Mouse (Mus musculus) kidney, embryonic 15.5 days (tissue): ENCODE results near the gene Capn15. TPM values are rescaled to one million over a fixed set of nuclear protein-coding genes. Genes with fewer than 3 reads are reported as not detected.

Experiments
- ATAC-seq: fragments of 200-750 bp; cut with Nextera tagmentation; replicated peaks from 2 replicates; pipeline ENCODE4 v1.8.0; 2017; ENCODE audit warnings: moderate TSS enrichment; ENCODE audit not compliant: low FRiP score
- H3K27ac ChIP-seq: fragments of 300-500 bp; sonication (generic); 2 replicates; pipeline ENCODE4 v1.5.1; 2015; ENCODE audit warnings: mild to moderate bottlenecking, inconsistent platforms
- H3K27me3 ChIP-seq: fragments of 300-500 bp; sonication (generic); 2 replicates; pipeline ENCODE4 v1.6.1; 2015; ENCODE audit warnings: inconsistent platforms
- H3K36me3 ChIP-seq: fragments of 300-500 bp; sonication (generic); 2 replicates; pipeline ENCODE4 v1.6.1; 2015; ENCODE audit warnings: inconsistent platforms
- H3K4me1 ChIP-seq: fragments of 300-500 bp; sonication (generic); 2 replicates; pipeline ENCODE4 v1.6.1; 2015; ENCODE audit warnings: inconsistent platforms
- H3K4me2 ChIP-seq: fragments of 300-500 bp; sonication (generic); 2 replicates; pipeline ENCODE4 v1.6.1; 2015; ENCODE audit warnings: moderate library complexity, mild to moderate bottlenecking, inconsistent platforms
- H3K4me3 ChIP-seq: fragments of 300-500 bp; sonication (generic); replicated peaks from 2 replicates; pipeline ENCODE4 v1.5.1; 2015; ENCODE audit warnings: mild to moderate bottlenecking, inconsistent platforms
- H3K9ac ChIP-seq: fragments of 300-500 bp; sonication (generic); 2 replicates; pipeline ENCODE4 v1.6.1; 2015; ENCODE audit warnings: mild to moderate bottlenecking, inconsistent platforms
- H3K9me3 ChIP-seq: fragments of 300-500 bp; sonication (generic); replicated peaks from 2 replicates; pipeline ENCODE4 v1.6.1; 2016; ENCODE audit warnings: inconsistent platforms
- WGBS: fragments of 180-500 bp; shearing (Covaris S2); methylation state at CpG from one replicate; pipeline ENCODE4 v1.1.7; 2015; ENCODE audit warnings: mixed read lengths; 5-methylcytosine and 5-hydroxymethylcytosine counted together
- polyA plus RNA-seq: library from polyadenylated mRNA; unstranded; fragments of >200 nt; fragmentation: Nextera tagmentation; extraction: Ambion mirVana; gene quantifications from 2 replicates; pipeline ENCODE4 v1.2.1, GENCODE M21; 2015

Gene Capn15
- polyA plus RNA-seq, 1 experiment from 2014 or later, result 31.6 TPM

DNA sequence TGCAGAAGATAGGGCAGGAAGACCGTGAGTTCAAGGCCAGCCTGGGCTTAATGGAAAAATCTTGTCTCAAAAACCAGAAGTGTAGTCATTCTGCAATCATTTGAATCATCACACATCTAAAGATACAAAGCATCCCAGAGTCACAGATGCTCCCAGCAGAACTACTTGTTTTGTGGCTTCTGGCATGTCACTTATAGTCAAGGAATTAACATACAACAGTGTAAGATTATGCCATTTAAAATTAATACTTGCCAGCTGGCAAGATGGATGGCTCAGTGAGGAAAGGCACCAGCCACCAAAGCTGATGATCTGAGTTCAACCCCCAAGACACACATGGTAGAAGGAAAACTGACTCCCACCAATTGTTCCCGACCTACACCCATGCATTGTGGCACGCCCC lies 31.4 kb upstream of the Capn15 start:
- ATAC-seq, result no peak
- no peak overlapping the region for H3K27ac ChIP-seq
- WGBS, result 73% methylated on average over 3 of the region's 3 CpGs

DNA sequence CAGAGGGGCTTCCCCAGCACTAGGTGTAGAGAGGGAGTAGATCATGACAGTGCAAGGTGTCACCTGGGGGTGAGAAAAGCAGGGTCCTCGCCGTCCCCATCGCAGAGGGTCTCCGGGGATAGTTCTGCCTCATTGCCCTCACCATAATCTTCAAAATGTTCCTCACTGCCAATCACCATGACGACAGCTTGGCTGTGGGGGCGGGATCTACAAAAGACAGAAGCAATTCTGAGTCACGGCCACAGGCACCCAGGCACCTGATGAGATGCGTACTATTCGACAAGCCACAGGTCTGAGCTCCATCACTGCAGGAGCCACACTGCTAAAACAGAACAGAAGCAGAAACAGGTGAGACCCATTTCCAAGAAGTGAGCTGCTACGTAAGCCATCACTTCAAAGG lies 28.1 kb upstream of the Capn15 start:
- no peak overlapping the region for H3K4me3 ChIP-seq
- peaks cover 51% of the 10 kb centered on the region for H3K36me3 ChIP-seq
- no peaks in the 10 kb centered on the region for H3K9me3 ChIP-seq
- 87% methylated on average over 10 of the region's 10 CpGs for WGBS
- H3K4me1 ChIP-seq, result peaks cover 8% of the 10 kb centered on the region
- no peak overlapping the region for H3K9ac ChIP-seq
- H3K27me3 ChIP-seq, result no peaks in the 10 kb centered on the region
- ATAC-seq, result no peak
- H3K4me2 ChIP-seq, result no peak overlapping the region
- H3K27ac ChIP-seq, result no peak overlapping the region

More for the DNA sequence above, 31.4 kb upstream of the Capn15 start:
- Histone ChIP-seq H3K27me3 (no peaks in the 10 kb centered on the region), H3K4me2 (no peak overlapping the region), H3K9me3 (no peaks in the 10 kb centered on the region), H3K9ac (no peak overlapping the region), H3K4me3 (no peak overlapping the region), H3K36me3 (peaks cover 36% of the 10 kb centered on the region), H3K4me1 (peaks cover 6% of the 10 kb centered on the region)

DNA sequence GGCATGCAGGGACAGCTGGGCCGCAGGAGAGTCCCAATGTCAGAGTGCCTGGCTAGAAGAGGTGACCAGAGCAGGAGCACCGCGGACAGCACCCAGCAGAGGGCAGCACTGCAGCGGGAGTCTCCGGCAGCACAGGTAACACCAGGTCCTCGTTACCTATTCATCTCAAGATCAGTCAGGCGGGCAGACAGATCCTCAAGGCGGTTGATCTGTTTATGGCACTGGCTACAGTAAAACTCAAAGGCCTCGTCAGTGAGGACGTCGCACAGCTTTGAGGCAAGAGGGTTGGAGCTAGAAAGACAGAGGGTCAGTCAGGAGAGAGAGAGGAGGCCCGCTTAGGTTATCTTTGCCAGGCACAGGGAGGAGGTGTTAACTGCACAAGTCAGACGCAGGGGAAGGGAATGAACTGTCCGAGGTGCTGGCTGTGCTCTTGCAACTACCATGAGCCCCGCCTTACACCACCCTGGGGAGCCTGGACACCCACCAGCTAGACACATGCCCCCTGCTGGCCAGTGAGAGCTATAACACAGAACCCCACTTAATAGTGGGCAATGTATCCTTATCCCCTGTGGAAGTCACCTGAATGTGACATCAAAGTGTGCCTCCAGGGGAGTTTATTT lies 26.4 kb upstream of the Capn15 start:
- Histone ChIP-seq H3K9me3 (no peaks in the 10 kb centered on the region), H3K9ac (no peak overlapping the region), H3K27ac (peak overlapping the region; percentile 71), H3K4me2 (peak overlapping the region; percentile 42), H3K4me3 (no peak overlapping the region), H3K27me3 (no peaks in the 10 kb centered on the region), H3K4me1 (peaks cover 8% of the 10 kb centered on the region), H3K36me3 (peaks cover 59% of the 10 kb centered on the region)
- ATAC-seq, result peak; percentile 87
- WGBS, result 7% methylated on average over 15 of the region's 15 CpGs

DNA sequence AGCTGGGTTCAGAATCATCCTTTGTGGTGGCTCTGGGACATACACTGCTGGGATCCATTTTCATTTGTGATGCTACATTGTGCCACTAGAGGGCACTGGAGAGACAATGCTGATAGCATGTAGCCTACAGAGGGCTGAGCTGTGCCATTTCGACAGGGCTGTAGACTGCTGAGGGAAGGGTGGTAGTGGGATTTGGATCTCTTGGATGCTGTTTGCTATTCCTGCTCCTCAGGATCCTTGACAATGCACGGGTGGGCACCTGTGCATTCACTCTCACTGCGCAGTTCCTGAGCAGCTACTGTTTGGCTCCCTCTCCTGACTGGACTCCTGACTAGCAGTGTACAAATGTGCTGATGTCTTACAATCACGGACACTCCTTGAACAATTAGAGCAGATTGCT lies 23.9 kb upstream of the Capn15 start:
- peak; percentile 66; the same call in 1 of the 2 replicates for ATAC-seq
- peaks cover 56% of the 10 kb centered on the region for H3K36me3 ChIP-seq
- 28% methylated on average over 4 of the region's 4 CpGs for WGBS
- H3K4me3 ChIP-seq, result no peak overlapping the region
- no peak overlapping the region for H3K4me2 ChIP-seq
- no peak overlapping the region for H3K27ac ChIP-seq
- H3K9ac ChIP-seq, result no peak overlapping the region
- H3K9me3 ChIP-seq, result no peaks in the 10 kb centered on the region
- no peaks in the 10 kb centered on the region for H3K27me3 ChIP-seq
- peaks cover 12% of the 10 kb centered on the region for H3K4me1 ChIP-seq

DNA sequence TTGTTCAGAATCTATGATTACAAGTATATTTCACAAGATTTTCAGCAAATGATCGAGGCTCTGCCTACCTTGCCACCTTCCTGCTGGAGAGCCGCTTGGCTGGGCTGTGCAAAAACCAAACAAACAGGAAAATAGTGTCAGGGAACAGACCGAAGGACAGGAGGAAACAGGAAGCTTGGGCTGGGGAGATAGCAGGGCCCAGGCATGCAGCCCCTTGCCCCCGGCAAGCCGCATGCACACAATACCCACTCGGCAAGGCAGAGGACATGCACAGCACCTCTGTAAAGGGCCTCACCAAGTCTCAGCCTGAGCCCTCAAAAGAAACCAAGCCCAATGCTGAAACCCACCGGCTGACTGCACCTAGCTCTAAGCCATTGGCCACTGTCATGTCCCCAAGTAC lies 23.2 kb upstream of the Capn15 start:
- Histone ChIP-seq H3K4me2 (no peak overlapping the region), H3K27ac (peak overlapping the region; percentile 56; the same call in 1 of the 2 replicates), H3K9ac (no peak overlapping the region), H3K4me3 (no peak overlapping the region), H3K36me3 (peaks cover 56% of the 10 kb centered on the region), H3K9me3 (no peaks in the 10 kb centered on the region), H3K4me1 (peaks cover 12% of the 10 kb centered on the region), H3K27me3 (no peaks in the 10 kb centered on the region)
- ATAC-seq, result no peak
- WGBS, result 86% methylated on average over 7 of the region's 7 CpGs

DNA sequence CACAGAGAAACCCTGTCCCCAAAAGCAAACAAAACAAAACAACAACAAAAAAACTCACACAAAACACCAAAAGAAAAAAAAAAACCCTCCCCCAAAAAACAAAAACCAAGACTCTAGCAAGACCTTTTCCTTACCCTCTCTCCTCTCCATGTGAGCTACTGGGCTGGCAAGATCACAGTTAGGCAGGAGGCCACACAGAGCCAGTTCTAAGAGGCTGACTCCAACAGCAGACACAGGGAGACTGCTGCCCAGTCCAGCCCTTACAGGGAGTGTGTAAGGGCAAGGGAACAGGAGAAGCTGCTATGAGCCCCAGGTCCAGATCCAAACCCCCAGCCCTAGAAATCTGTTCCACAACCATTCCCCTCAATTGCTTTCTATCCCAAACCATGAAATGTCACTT lies 22.7 kb upstream of the Capn15 start:
- H3K9ac ChIP-seq, result no peak overlapping the region
- peak overlapping the region; percentile 56; the same call in 1 of the 2 replicates for H3K27ac ChIP-seq

DNA sequence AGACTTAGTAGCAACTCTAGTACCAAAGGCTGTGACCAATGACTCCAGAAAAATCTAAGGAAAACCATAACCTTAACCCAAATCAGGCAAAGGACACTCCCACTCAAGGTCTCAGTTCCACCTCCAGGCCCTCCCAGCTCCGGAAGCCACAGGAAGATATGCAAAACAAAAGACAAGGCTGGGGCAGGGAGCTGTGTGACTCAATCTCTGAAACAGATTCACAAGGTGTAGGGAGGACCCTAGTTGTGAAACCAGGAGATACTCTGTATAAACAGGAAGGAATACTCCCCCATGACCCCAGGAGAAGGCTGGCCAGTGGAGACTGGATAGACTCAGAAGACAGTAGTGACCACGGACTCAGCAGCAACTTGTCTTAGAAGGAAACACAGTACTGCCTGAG lies 22.1 kb upstream of the Capn15 start:
- Histone ChIP-seq H3K4me2 (no peak overlapping the region), H3K9ac (no peak overlapping the region), H3K27ac (peak overlapping the region; percentile 56; the same call in 1 of the 2 replicates), H3K27me3 (no peaks in the 10 kb centered on the region), H3K4me3 (no peak overlapping the region), H3K4me1 (peaks cover 12% of the 10 kb centered on the region), H3K36me3 (peaks cover 57% of the 10 kb centered on the region), H3K9me3 (no peaks in the 10 kb centered on the region)
- 45% methylated on average over 2 of the region's 2 CpGs for WGBS
- ATAC-seq, result no peak

More for the DNA sequence above, 22.7 kb upstream of the Capn15 start:
- no peak for ATAC-seq
- Histone ChIP-seq H3K4me3 (no peak overlapping the region), H3K27me3 (no peaks in the 10 kb centered on the region), H3K9me3 (no peaks in the 10 kb centered on the region), H3K4me2 (no peak overlapping the region), H3K36me3 (peaks cover 56% of the 10 kb centered on the region), H3K4me1 (peaks cover 12% of the 10 kb centered on the region)

DNA sequence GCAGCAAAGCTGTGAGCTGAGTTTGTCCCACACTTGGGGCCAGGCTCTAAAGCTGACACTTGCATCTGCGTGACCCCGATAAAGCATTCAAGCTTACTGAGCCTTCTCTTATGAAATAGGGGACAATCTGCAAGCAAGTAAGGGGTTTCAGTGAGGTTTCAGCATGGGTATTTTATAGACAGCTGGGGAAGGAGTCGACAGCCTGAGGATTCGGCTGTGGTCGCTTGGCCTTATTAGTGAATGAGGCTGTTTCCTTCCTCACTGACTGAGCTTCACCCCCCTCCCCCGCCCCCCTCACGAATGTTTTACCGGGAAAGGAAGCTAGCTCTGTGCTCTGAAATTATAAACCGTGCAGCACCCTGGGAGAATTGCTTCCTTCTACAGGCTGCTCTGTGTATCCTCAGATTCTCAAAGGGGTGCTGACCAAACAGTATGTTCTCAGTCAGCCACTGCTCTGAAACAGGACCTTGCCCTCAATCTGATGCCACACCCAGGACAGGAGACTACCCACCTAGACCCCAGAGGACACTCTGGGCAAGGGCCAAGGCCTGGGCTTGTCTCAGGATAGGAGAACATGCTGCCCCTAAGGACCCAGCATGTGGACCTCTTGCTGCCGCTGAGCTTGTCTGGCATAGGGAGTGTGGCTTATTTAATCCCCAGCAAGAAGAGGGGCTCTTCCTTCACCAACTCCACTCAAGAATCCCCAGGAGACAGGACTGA lies 20.3 kb upstream of the Capn15 start:
- WGBS, result 66% methylated on average over 10 of the region's 10 CpGs
- ATAC-seq, result no peak
- Histone ChIP-seq H3K4me3 (no peak overlapping the region), H3K4me1 (peaks cover 3% of the 10 kb centered on the region; the same call in 1 of the 2 replicates), H3K27me3 (no peaks in the 10 kb centered on the region), H3K9ac (no peak overlapping the region), H3K4me2 (no peak overlapping the region), H3K27ac (peak overlapping the region; percentile 28; the same call in 1 of the 2 replicates), H3K9me3 (no peaks in the 10 kb centered on the region), H3K36me3 (peaks cover 57% of the 10 kb centered on the region)

DNA sequence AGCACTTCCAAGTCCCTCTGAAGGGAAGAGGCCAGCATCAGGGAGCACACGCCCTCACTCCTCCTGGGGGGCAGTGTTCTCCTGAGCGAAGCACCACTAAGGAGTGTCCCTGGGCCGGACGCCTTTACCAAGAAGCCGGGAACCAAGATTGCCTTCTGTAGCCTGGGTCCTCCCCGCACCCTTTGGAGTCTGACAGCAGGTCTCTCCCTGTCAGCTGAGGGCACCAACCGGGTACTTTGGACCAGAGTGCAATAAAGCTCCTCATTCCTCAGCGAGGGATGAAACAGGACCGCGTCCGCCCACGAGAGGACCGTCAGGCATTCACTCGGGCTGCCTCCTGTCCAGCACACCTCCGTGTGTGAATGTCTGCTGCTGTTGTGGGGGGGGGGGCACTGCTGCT lies 19.1 kb upstream of the Capn15 start:
- WGBS, result 89% methylated on average over 15 of the region's 15 CpGs
- Histone ChIP-seq H3K4me2 (no peak overlapping the region), H3K4me1 (peaks cover 3% of the 10 kb centered on the region; the same call in 1 of the 2 replicates), H3K9me3 (no peaks in the 10 kb centered on the region), H3K36me3 (peaks cover 51% of the 10 kb centered on the region), H3K27me3 (no peaks in the 10 kb centered on the region), H3K4me3 (no peak overlapping the region), H3K9ac (no peak overlapping the region), H3K27ac (no peak overlapping the region)
- no peak for ATAC-seq

DNA sequence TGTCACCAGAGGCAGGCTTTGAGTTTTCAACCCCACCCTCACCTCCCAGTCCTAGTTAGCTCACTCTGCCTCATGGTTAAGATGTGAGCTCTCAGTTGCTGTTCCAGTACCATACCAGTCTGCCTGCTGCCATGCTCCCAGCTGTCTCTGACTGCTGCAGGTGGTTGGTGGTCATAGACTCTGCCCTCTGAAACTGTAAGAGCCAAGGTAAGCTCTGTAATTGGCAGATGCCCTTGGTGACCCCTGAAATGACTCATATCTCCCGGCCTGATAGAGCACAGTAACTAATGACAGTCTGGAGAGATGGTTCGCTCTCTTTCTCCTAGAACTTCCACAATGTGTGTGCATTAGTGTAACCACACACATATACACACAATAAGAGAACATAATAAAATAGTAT lies 18.3 kb upstream of the Capn15 start:
- peaks cover 3% of the 10 kb centered on the region; the same call in 1 of the 2 replicates for H3K4me1 ChIP-seq
- no peak overlapping the region for H3K27ac ChIP-seq
- H3K4me3 ChIP-seq, result no peak overlapping the region
- ATAC-seq, result no peak
- H3K27me3 ChIP-seq, result no peaks in the 10 kb centered on the region
- H3K9ac ChIP-seq, result no peak overlapping the region
- peaks cover 51% of the 10 kb centered on the region for H3K36me3 ChIP-seq
- no peak overlapping the region for H3K4me2 ChIP-seq
- 91% methylated on average over 2 of the region's 2 CpGs for WGBS
- H3K9me3 ChIP-seq, result no peaks in the 10 kb centered on the region

DNA sequence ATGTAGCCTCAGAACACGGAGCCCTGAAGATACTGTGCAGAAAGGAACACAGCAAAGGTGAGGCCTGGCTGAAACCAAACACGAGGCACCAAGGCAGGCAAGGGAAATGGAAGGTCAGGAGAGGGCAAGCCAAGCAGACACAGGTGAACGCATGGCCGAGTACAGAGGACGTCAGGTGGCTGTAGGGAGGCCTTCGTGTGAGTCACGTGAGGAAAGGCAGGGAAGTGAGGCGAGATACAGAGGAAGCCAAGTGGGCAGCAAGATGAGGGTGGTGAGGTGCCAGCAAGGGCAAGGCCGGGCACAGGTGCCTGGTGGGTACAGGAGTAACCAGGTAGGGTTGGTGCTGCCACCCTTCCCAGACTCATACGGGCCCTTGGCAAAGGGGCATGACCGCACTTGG lies 12.8 kb upstream of the Capn15 start:
- no peaks in the 10 kb centered on the region for H3K9me3 ChIP-seq
- no peak overlapping the region for H3K4me3 ChIP-seq
- no peaks in the 10 kb centered on the region for H3K27me3 ChIP-seq
- 56% methylated on average over 11 of the region's 11 CpGs for WGBS
- H3K9ac ChIP-seq, result no peak overlapping the region
- ATAC-seq, result peak; percentile 58; the same call in 1 of the 2 replicates
- peaks cover 7% of the 10 kb centered on the region for H3K4me1 ChIP-seq
- H3K27ac ChIP-seq, result no peak overlapping the region
- H3K4me2 ChIP-seq, result no peak overlapping the region
- H3K36me3 ChIP-seq, result peaks cover 51% of the 10 kb centered on the region

DNA sequence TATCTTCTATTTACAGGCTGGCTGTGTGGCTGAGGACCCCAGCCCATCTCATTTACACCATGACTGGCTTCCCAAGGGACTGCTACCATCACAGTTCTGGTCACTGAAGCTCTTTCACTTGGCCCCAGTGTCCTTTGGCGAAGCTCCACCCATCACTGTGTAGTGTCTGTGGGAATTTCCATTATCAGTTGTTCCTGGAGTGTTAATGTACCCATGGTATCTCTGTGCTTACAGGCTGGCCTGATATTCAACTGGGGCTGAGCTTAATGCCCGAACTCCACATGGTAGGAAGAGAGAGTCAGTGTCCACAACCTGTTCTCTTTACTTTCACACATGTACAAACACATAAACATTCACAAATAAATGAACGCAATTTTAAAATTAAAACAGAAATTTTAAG lies 7.9 kb upstream of the Capn15 start:
- H3K9ac ChIP-seq, result no peak overlapping the region
- H3K4me3 ChIP-seq, result no peak overlapping the region
- WGBS, result 91% methylated on average over 3 of the region's 3 CpGs
- H3K4me2 ChIP-seq, result no peak overlapping the region
- ATAC-seq, result no peak
- no peak overlapping the region for H3K27ac ChIP-seq
- H3K9me3 ChIP-seq, result no peaks in the 10 kb centered on the region
- no peaks in the 10 kb centered on the region for H3K27me3 ChIP-seq
- peaks cover 5% of the 10 kb centered on the region for H3K4me1 ChIP-seq
- peaks cover 75% of the 10 kb centered on the region for H3K36me3 ChIP-seq
